Mouse (Mus musculus): ENCODE results near the gene Bclaf3. TPM values are rescaled to one million over a fixed set of nuclear protein-coding genes. Genes with fewer than 3 reads are reported as not detected.

The Bclaf3 gene
- polyA plus RNA-seq (2012; rRNA removed; ENCODE audit: low replicate concordance): 0.34 and 0.42 TPM in 2 replicates

DNA sequence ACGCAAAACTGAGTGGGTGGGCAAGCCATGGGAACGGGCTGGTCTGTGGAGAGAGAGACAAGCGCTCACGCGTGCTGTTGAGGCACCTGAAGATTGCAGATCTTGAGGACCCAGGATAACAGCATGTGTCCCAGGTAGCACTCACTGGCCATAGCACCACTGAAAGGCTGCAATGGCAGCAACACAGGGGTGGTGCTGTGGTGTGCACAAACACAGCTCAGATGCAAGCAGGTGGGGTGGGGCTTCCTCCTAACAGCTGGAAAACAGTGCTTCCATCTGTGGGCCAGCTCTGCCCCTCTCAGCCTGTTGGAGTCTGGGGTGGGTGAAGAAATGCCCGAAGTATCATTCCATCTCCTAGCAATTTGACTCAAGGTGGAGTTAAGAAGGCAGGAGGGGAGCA lies at the start of gene Bclaf3:
Gene Bclaf3 (plus strand): TSS at position 301 of the 400 bp plus-strand sequence.

DNA sequence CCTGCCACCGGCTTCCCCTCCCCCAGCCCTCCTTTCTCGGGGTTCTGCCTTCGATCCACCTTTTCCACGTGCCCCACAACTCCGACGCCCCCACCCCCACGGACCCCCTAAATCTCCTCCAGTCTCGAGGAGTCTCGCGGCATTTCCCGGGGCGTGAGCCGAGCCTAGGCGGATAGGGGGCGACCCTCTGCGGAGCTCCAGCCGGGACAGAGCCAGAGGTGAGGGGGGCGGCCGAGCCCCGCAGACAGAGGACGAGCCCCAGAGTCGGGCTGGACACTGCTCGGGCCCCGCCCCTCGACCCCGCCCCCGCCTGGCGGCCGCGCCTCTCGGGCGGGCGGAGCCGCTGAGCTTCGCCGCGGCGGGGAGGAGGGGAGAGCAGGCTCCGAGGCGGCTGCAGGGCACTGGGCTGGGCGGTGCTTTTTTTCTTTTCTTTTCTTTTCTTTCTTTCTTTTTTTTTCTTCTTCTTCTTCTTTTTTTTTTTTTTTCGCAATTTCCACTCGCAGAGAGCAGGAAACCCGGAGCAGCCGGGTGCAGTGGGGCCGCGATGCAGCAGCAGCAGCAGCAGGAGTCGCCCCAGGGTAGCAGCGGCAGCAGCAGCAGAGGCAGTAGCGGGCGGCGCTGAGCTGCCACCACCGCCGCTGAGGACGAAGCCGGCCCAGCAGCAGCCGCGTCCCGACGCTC lies 100.6 kb downstream of the Bclaf3 start, which contains the start of gene Sh3kbp1:
Gene Sh3kbp1 (plus strand): TSS at position 366 of the 681 bp plus-strand sequence.

Other genes starting within 250 kb of the Bclaf3 start
- gene Eif1ax, start 154.5 kb upstream of the Bclaf3 start, polyA plus RNA-seq (2012; rRNA removed; ENCODE audit: low replicate concordance): 48.6 and 151 TPM in 2 replicates
- gene Map7d2, start 112.1 kb upstream of the Bclaf3 start, polyA plus RNA-seq (2012; rRNA removed; ENCODE audit: low replicate concordance): not detected in 2 replicates
- gene Sh3kbp1, start 100.6 kb downstream of the Bclaf3 start, polyA plus RNA-seq (2012; rRNA removed; ENCODE audit: low replicate concordance): 2.9 and 3.1 TPM in 2 replicates

Measured in duodenum, adult 2 months (tissue).